Mouse (Mus musculus) right cerebral cortex, postnatal 14 days (tissue): ENCODE results near the gene Btg4.

Source experiments
- DNase-seq: peaks from one replicate; pipeline ENCODE4 v3.0.0; 2022

Btg4 gene

DNA sequence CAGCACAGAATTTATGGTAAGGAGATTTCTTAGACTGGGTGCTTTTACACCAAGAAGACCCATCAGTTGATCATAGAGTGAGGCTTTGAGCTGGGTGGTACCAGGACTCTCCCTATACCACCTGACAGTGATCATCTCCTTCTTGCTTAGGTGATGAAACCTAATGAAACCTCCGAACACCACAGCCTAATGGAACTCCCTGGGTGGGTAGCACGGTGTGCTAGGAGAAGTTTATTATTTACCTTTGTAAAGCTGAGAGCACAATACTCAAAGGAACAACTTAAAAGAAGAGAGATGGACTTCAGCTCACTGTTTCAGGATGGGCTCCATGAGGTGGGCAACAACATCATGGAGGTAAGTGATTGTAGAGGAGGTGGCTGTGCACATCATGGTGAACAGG is at the start of gene Btg4:
Btg4 (plus strand) TSS at position 301 of the 400 bp plus-strand sequence.
- no peak for DNase-seq

GRCm38 (mm10) chr9:51013644-51014043 is 47.1 kb upstream of the Btg4 start:
- no peak for DNase-seq

DNA sequence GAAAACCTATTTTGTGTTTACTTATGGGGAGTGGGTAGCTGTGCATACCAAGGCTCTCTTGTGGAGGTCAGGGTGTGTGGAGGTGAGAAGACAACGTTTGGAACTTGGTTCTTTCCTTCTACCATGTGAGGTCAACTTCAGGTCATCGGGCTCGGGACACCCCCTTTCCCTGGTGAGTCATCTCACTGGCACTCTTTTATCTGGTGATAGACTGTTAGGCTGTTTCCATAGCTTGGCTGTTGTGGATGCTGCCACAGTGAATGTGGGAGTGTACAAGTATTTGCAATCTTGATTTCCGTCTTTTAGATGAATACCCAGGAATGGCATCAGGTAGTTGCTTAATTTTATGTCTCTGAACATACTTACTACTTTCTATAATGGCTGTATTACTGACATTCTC is 45.0 kb upstream of the Btg4 start:
- no peak for DNase-seq

GRCm38 (mm10) chr9:51019670-51020069 is 41.0 kb upstream of the Btg4 start:
- DNase-seq = no peak

DNA sequence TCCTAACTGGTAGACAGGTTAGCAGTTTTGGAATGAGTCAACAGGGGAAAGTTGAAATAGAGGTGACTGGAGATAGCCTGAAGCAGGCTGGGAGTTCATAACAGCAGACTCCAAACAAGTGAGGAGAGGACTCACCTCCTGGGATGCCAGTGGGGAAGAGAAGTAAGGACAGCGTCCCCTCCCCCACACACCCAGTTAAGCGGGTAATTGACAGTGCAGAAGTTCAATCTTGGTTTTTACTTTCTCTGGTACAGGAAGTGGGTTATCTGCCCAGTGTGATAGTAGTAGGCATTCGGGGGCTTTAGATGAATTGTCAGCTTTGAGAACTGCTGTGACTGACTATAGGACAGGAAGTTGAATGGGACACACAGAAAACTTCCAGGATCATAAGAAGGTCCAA is 40.4 kb upstream of the Btg4 start:
- no peak for DNase-seq

DNA sequence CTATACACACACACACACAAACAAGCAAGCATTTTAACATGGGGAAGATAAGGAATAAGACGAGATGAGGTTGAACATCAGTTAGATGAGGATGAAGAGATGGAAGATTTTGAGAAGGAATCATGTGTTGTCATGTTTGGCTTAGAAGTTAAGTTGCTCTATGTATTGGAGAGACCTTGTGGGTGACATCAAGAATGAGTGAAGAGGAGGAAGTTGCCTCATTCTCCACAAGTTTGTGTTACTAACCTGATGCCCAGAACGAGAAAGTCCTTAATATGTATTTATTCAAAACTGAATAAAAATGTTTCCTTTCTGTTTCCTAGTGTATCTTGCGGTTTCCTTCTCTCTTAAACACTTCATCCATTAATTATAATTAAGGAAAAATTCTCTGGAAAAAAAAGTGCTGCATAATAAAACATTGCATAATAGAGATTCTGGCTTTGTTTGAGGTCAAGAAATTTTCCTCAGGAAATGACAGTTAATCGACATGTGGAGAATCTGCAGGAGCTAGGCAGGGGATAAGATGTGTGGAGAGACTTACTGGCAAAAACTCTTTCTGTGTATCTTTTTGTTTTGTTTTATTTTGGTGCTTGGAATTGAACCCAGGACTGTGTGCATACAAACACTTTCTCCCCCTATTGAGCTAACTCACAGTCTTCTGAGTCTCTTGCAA is 39.4 kb upstream of the Btg4 start:
- no peak for DNase-seq

- no peak for DNase-seq
These were observed 33.7 kb upstream of the Btg4 start for GRCm38 (mm10) chr9:51026952-51027351.

- DNase-seq = no peak
These were observed 30.6 kb upstream of the Btg4 start for GRCm38 (mm10) chr9:51030147-51030546.

GRCm38 (mm10) chr9:51031603-51032002 is 29.1 kb upstream of the Btg4 start:
- DNase-seq = no peak

GRCm38 (mm10) chr9:51032291-51032690 is 28.4 kb upstream of the Btg4 start:
- DNase-seq = no peak

DNA sequence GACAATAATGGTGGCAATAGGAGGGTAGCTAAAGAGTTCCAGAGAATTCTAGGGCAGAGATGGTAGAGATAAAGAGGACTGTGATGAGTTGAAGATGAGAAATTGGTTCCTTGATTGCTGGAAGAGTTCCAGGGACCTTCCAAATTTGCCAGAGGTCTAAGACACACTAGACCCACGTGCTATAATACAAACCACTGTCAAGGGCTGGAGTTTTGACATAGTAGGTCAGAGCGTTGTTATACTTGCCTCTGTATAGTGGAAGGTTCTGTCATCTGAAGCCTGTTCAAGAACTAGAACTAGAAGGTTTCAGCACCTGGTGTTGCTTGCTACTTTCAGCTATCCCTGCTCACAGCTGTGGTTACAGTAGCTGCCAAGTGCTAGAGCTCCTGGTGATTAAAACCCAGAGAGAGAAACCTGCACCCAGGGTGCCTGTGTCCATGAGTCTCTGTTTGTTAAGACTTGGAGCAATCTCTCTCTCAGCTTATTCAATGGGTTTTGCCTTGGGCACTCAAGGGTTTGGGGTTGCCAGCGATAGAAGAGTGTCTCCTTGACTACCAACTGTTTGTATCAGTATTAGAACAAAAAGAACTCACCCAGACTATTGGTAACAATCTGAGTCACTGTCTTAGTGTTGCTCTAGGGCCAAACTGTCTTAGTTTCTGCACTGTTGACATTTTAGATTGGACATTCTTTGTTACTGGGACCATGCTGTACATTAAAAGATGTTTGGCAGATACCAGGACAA is 27.7 kb upstream of the Btg4 start:
- no peak for DNase-seq

DNA sequence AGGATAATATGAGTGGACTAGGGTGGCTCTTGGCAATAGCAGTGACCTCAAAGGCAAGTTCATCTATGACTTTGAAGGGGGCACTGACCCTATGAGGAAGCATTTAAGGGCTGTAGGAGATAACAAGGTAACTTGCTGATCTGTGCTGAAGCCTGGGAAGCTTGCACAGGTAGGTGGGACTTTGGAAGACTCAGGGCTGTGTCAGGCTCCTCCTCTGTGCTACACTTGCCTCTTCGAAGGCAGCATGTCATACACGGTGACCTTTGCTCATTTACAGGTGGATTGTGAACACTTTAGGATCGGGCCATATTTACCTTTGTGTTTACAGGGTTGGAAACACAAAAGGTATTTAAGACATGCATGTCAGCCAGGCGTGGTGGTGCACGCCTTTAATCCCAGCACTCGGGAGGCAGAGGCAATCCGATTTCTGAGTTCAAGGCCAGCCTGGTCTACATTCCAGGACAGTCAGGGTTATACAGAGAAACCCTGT is 19.2 kb upstream of the Btg4 start:
- no peak for DNase-seq

- no peak for DNase-seq
These were observed 18.6 kb upstream of the Btg4 start for GRCm38 (mm10) chr9:51042136-51042535.

DNA sequence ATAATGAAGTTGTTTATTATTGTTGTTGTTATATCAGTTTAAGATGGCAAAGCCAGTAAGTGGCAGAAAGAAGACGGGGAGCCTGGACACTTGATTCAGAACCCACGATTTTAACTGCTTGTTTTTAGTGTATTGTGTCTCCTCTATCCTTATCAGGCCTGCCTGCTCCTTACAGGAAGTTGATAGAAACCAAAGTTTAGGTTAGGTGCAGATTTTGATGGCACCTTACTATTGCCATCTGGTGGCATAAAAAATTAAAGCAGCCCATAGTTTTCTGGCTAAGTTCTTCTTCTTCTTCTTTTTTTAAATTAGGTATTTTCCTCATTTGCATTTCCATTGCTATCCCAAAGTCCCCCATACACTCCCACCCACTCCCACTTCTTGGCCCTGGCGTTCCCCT is 8.5 kb upstream of the Btg4 start:
- no peak for DNase-seq

- DNase-seq = no peak
These were observed 4.1 kb upstream of the Btg4 start for GRCm38 (mm10) chr9:51056360-51057324.

DNA sequence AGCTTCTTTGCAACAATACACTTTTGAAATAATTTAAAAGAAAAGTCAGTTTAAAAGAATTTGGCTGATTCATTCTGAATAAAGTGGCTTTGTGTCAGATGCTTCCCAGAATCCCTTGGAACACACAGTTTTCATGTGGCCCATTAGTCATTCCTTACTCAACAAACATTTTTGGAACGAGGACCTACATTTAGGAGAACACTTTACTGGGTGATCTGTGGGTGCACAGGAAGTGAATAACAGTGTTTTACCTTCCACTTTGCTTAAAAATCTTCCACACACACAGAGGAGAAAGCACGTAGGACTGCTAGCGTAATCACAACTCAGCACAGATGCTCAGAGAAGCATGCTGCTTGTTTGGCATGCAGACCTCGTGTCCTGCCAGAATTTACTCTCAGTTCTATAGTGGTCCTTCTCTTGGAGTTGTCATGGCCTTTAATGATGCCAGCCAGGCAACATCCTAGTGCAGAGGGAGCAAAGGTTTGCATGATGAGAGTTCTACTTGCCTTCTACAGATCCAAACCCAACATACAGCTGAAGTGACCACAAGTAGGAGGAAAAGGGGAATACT is 1.7 kb upstream of the Btg4 start:
- no peak for DNase-seq

- no peak for DNase-seq
These were observed 7.5 kb downstream of the Btg4 start for GRCm38 (mm10) chr9:51068202-51068601.

DNA sequence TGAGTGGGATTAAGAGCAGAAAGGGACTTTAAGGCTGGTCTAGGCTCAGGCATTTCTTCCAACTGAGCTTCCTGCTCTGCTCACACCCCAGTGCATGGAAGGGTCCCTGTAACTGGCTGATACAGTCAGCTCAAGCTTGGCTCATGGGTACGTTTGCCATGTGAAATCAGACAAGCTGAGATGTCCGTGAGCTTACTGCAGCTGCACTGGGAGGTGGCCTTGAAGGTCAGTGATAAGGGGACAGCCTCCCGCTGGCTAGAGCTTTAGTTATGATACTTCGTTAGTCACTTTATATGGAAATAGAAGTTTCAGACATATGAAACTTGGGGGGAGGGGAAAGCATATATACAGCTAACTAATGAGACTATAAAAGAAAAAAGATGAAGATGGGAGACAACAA is 10.1 kb downstream of the Btg4 start:
- no peak for DNase-seq

- peak; percentile 19 for DNase-seq
These were observed 15.1 kb downstream of the Btg4 start for GRCm38 (mm10) chr9:51075780-51076179.

- peak; percentile 5 for DNase-seq
These were observed 15.7 kb downstream of the Btg4 start for GRCm38 (mm10) chr9:51076300-51076978.

- DNase-seq = peak; percentile 68
These were observed 16.2 kb downstream of the Btg4 start, which contains the start of gene Layn for GRCm38 (mm10) chr9:51076979-51077315. Gene Layn (minus strand): TSS chr9:51077094.

GRCm38 (mm10) chr9:51081614-51082013 is 20.9 kb downstream of the Btg4 start:
- DNase-seq = no peak
